Mouse (Mus musculus): ENCODE results near the gene Gm21541. TPM values are rescaled to one million over a fixed set of nuclear protein-coding genes. Genes with fewer than 3 reads are reported as not detected.

The Gm21541 gene
- not detected for total RNA-seq (2023)

GRCm38 (mm10) chr4:41903310-41903709 is at the start of gene Gm21541:
Gene Gm21541 (plus strand): TSS chr4:41903610.

GRCm38 (mm10) chr4:41941272-41941671 is 37.9 kb downstream of the Gm21541 start, which contains the start of gene Gm20878:
Gene Gm20878 (plus strand): TSS chr4:41941572.

Other genes starting within 250 kb of the Gm21541 start
- not detected for gene Cntfr, start 206.5 kb upstream of the Gm21541 start, total RNA-seq (2023)
- gene Il11ra1, start 203.6 kb upstream of the Gm21541 start, total RNA-seq (2023) = 13.1 TPM
- 29.0 TPM for gene Rpp25l, start 190.1 kb upstream of the Gm21541 start, total RNA-seq (2023)
- gene Dctn3, start 180.4 kb upstream of the Gm21541 start, total RNA-seq (2023) = 42.5 TPM
- not detected for gene Arid3c, start 172.5 kb upstream of the Gm21541 start, total RNA-seq (2023)
- gene Galt, start 148.4 kb upstream of the Gm21541 start, total RNA-seq (2023) = 66.2 TPM
- gene Sigmar1, start 147.5 kb upstream of the Gm21541 start, total RNA-seq (2023) = 21.2 TPM
- 7.2 TPM for gene Ccl27a, start 129.4 kb upstream of the Gm21541 start, total RNA-seq (2023)
- 5.5 TPM for gene Gm20878, start 38.0 kb downstream of the Gm21541 start, total RNA-seq (2023)
- gene Fam205a4, start 62.4 kb downstream of the Gm21541 start, total RNA-seq (2023) = not detected
- not detected for gene Gm21093, start 131.1 kb downstream of the Gm21541 start, total RNA-seq (2023)
- not detected for gene Gm3893, start 187.6 kb downstream of the Gm21541 start, total RNA-seq (2023)
- gene Gm13304, start 211.2 kb downstream of the Gm21541 start, total RNA-seq (2023) = not detected
- not detected for gene Gm13306, start 249.8 kb downstream of the Gm21541 start, total RNA-seq (2023)